Mouse (Mus musculus) right cerebral cortex, postnatal 4 days (tissue): ENCODE data around the gene Crtc2.
"Not testable (repeated sequence)": the region's sequence is repeated elsewhere in the genome, so short reads cannot be mapped to it uniquely, and the experiment has no call there.

ENCODE experiments used
- DNase-seq: peaks from one replicate; pipeline ENCODE4 v3.0.0-alpha.2; 2022

The Crtc2 gene

GRCm38 (mm10) chr3:90242984-90243775 lies 10.8 kb upstream of the Crtc2 start, which contains the start of gene Creb3l4:
Creb3l4 (minus strand) TSS chr3:90243512.
- no peak for DNase-seq

GRCm38 (mm10) chr3:90245406-90245805 lies 8.6 kb upstream of the Crtc2 start:
- no peak for DNase-seq

GRCm38 (mm10) chr3:90247630-90247959 lies 6.4 kb upstream of the Crtc2 start:
- DNase-seq: no peak

DNA sequence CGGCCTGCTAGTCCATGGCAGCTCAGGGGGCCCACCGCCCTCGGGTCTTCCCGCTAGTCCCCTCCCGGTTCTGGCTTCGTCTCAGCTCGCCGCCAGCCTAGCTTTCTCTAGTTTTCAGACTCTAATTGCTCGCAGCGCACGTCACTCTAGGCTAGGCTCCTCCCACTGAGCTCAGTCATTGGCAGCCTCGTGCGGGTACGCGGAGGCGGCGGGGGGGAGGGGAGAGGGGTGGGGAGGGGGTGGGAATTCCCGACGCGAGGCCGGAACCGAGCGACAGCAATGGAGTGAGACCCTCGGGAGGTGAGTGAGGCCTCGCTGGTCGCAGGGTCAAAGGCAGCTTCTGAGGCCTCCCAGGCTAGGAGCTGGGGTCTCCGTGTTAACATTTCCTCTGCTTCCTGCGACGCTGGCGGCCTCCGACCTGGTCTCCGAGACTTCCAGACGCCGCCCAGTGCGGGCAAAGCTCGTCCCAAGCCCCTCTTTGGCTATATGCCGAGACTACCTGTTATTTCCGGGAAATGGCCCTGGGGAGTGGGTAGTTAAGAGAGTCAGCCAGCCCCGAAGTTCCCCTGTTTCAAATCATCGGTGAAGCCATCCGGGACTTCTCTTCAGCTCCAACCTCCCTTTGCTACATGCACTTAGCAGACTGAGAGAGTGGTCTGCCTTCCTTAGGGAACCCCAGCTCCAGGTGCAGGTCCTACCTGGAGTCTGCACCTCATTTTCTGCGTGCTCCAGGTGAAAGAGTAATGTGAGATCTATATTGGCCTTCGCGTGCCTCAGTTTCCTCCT lies 5.8 kb upstream of the Crtc2 start, which contains the start of gene Slc39a1:
Slc39a1 (plus strand) TSS at position 213 of the 786 bp plus-strand sequence.
- peak; percentile 89 for DNase-seq

DNA sequence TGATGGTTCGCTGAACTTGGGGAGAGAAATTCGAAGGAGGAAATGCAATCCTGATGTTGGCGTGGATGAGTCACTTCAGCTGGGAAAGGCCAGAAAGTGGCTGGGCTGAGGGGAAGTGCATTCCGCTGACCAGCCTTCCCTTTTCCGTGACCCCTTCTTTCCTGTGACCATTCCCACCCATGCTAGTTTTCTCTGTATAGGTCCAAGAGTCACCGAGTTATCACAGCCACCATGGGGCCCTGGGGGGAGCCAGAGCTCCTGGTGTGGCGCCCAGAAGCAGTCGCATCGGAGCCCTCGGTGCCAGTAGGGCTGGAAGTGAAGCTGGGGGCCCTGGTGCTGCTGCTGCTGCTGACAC lies 5.2 kb upstream of the Crtc2 start:
- no peak for DNase-seq

DNA sequence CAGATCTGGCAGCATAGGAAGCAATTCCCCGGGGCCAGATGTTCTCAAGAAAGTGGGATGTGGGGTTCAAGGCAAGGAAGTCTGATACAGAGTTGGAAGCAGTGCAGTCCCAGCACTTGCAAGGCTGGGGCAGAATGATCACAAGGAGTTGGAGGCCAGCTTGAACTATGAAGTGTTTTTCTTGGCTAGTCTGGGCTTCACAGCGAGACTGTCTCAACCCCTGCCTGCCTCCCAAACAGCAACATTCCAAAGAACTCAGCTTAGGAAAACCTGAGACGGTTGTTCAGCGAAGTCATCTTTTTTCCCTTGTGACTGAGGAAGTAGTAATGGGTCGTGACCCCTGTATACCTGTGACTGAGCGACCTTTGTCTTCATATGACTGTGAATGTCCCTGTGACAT lies 3.2 kb upstream of the Crtc2 start:
- no peak for DNase-seq

DNA sequence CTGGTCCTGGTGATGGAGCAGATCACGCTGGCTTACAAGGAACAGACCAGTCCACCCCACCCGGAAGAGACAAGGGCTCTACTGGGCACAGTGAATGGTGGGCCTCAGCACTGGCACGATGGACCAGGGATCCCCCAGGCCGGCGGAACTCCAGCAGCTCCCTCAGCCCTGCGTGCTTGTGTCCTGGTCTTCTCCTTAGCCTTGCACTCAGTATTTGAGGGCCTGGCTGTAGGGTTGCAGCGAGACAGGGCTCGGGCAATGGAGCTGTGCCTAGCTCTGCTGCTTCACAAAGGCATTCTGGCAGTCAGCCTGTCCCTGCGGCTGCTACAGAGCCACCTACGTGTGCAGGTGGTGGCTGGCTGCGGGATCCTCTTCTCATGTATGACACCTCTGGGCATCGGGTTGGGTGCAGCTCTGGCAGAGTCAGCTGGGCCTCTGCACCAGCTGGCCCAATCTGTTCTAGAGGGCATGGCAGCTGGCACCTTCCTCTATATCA lies 2.2 kb upstream of the Crtc2 start:
- not testable (repeated sequence) for DNase-seq

GRCm38 (mm10) chr3:90252659-90253058 lies 1.3 kb upstream of the Crtc2 start:
- DNase-seq: not testable (repeated sequence)

DNA sequence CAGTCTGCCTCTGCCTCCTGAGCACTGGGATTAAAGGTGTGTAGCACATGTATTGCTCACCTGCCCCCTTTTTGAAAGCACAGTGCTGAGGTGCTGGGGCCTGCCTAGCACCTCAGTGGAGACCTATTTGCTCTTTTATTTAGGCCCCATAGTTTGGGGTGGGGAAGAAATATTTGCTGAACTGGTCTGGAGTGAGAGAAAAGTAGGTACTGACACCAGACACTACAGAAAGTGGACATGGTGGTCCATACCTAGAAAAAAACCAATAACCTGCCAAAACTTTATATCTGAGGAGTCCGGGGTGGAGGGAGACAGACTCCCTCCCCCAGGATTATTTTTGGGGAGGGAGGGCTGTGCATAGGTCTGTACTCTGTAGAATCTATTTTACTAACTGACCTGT lies 789 bp upstream of the Crtc2 start:
- not testable (repeated sequence) for DNase-seq

DNA sequence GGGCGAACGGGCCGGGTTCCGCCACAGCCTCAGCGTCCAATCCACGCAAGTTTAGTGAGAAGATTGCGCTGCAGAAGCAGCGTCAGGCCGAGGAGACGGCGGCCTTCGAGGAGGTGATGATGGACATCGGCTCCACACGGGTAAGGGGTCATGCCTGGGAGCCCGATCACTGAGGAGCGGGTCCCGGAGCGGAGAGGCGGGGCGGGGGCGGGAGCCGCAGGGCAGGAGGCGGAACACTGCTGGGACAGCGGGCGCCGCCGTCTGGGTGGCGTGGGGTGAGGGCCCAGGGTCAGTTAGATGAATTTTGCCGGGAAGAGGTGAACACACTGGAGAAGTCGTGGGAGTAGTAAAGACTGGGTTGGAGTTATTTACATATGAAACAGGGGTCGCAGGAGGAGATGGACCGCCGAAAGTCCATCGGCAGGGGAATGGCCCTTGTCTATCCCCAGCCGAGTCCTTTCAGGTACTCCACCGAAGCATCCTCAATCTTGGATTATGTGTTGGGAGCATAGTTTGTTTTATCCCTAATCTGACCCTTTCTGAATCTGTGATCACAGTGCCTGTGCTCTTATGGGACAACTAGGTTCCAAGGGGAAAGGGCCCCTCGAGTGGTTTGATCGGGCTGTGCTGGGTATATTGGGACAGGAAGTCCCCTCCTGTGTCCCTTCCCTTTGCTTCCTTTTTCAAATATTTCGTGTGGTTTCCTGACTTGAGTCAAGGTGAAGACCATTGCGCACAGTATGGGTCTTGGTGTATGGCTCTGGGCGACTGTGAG lies 643 bp downstream of the Crtc2 start:
- DNase-seq: no peak

- DNase-seq: no peak
Observed at GRCm38 (mm10) chr3:90255194-90255565, 1.2 kb downstream of the Crtc2 start.

DNA sequence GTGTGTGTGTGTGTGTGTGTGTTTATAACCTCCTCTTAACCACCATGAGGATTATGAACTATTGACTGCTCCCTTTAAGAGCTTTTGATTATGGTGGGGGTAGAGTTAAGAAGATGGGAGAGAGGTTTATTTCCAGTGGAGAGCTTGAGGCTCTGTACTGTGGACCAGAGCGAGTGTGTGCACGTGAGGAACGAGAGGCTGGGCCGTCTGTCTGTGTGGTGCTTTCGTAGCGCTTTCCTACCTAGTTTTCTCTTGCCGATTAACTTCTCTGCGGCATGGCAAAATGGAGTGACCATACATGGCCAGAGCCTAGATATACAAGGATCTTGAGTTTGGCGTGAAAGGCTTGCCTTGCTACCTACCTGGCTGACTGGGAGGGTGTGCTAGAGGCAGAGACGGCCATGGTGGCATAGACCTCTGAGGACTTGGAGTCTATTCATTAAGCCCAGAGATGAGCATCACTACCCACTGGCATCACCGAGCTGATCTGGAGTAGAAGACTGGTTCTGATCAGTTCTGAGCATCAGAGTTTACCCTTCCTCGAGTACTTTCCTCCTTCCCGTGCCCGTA lies 1.9 kb downstream of the Crtc2 start:
- no peak for DNase-seq

DNA sequence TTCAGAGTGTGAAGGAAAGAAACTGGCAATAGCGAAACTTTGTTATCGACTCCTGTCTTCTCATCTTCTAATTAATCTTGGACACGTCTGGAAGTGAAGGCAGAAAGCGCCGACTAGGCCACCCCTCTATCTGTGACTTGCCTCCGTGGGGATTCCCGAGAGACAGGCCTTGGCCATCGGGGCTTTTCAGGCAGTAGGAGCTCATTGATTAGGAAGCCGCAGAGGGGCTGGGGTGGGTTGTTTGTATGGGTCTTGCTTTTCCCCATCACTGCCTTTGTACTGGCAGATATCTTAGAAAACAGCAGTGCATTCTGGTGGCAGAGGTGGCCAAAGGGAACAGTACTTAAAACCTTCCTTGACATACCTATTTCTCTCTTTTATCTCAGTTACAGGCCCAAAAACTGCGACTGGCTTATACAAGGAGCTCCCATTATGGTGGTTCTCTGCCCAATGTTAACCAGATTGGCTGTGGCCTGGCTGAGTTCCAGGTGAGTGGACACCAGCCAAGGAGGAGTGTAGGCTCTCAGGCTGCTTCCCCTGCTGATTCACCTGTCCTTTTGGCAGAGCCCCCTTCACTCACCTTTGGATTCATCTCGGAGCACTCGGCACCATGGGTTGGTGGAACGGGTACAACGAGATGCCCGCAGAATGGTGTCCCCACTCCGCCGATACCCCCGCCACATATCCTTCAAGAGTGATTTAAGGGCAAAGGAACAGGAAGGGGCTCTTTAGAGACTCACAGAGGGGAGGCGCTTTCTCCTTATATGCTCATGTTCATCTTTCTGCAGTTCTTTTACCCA lies 3.0 kb downstream of the Crtc2 start:
- DNase-seq: peak; percentile 32

- no peak for DNase-seq
Observed at GRCm38 (mm10) chr3:90258521-90258920, 4.6 kb downstream of the Crtc2 start.

DNA sequence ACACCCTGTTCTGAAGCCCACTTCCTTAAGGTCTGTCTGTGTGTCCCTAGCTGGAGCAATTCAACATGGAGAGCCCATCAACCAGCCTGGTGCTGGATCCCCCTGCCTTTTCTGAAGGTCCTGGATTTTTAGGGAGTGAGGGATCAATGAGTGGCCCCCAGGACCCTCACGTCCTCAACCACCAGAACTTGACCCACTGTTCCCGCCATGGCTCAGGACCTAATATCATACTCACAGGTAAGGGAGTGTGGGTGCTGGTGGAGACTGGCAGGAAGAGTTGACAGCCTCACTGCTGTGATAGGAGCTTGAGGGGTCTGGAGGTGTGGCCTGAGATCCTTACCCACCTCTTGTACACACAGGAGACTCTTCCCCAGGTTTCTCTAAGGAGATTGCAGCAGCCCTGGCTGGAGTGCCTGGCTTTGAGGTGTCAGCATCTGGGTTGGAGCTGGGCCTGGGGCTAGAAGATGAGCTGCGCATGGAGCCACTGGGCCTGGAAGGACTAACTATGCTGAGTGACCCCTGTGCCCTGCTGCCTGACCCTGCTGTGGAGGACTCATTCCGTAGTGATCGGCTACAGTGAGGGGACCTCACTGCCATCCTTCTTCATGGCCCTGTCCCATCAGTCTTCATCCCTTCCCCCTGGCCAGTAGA lies 9.3 kb downstream of the Crtc2 start:
- no peak for DNase-seq

GRCm38 (mm10) chr3:90264687-90265033 lies 10.7 kb downstream of the Crtc2 start:
- DNase-seq: no peak

DNA sequence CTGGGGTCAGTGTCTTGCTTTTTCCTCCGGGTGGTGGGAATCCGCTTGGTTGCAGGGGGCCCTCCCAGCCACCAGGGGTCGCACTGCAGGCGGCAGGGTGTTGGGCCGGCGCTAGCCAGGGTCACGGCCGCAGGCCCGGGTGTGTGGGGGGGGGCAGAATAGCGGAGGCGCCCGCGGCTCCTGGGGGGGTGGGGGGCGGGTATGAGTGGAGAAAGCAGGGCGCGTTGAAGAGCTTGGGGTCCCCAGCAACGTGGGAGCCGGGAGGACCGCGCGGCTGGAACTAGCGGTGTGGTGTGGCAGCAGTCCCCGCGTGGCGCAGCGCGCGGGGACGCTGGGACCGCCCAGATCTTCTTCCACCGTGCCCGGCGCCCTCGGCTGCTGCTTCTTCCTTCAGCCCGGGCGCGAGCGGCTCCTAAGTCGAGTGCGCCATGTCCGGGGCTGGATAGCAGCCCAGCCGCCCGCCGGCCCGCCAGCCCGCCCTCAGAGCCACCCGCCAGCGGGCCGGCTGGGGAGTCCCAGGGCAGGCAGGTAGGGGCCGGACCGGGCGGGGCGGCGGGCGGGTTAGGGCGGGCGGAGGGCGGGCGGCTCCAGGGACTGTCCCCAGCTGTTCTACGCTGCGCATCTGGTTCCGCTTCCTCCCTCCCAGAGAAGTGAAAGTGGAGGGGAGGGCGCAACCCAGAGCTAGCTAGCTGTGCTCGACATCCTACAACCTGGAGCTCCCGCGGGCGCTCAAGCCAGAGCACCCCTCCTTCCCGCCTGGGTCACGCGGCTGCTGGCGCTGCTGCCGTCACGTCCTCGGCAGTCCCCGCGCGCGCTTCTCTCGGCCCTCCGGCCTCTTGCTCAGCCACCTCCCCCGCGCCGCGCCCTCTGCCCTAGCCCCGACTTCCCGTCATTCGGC lies 11.3 kb downstream of the Crtc2 start, which contains the start of gene Dennd4b:
Dennd4b (plus strand) TSS at position 152 of the 898 bp plus-strand sequence.
- DNase-seq: peak; percentile 89

DNA sequence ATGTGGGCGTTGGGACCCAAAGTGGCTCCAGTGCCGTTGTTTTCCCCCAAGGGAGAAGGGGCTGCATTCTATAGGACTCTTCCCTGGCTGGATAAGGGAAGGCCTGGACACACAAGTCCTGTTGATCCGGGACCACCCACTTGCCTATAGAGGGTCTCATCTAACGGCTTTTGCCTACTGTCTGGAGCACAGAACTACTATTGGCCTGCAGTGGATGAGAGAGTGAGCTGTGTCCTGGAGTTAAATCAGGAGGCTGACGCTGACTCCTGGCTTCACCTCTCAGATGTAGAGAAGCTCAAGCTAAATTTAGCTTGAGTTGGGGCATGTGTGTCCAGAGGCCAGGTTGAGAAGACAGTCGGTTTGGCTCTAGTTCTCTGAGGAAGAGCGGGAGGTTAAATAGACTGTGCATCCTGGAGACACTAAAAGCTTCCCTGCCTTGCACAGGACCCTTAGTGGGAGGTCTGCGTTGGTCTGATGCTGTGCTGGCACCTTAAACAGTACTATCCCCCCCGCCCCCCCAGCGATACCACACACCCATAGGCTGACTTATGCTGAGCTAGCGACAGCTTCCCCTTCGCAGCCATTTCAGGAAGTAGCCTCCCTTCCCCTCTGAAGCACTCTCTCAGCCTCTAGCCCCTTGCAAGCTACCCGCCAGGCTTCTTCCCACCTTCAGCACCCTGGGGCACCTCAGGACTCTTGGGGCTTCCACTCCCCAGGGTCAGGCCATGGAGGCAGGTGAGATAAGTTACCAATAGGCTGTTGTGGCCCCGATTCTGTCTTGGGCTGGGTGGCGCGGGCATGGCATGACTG lies 12.2 kb downstream of the Crtc2 start:
- no peak for DNase-seq
